Mouse (Mus musculus) ES-E14 (cell line): ENCODE data around the gene Trpm1.

Experiments
- CHD2 ChIP-seq: IDR thresholded peaks from 2 replicates; pipeline ENCODE4 v1.6.1; 2014; ENCODE audit warnings: mild to moderate bottlenecking, low read depth, low read length, inconsistent platforms
- HCFC1 ChIP-seq: IDR thresholded peaks from 2 replicates; pipeline ENCODE4 v1.6.1; 2012; ENCODE audit warnings: low read length, inconsistent platforms, borderline replicate concordance; ENCODE audit not compliant: insufficient read depth
- MAFK ChIP-seq: IDR thresholded peaks from 2 replicates; pipeline ENCODE4 v1.6.1; 2014; ENCODE audit warnings: mild to moderate bottlenecking, low read depth, low read length, inconsistent platforms; ENCODE audit not compliant: insufficient read depth
- ZC3H11A ChIP-seq: IDR thresholded peaks from 2 replicates; pipeline ENCODE4 v1.6.1; 2012; ENCODE audit warnings: low read depth, mild to moderate bottlenecking, inconsistent platforms, low read length, borderline replicate concordance
- ZNF384 ChIP-seq: IDR thresholded peaks from 2 replicates; pipeline ENCODE4 v1.6.1; 2012; ENCODE audit warnings: low read depth, low read length, inconsistent platforms

GRCm38 (mm10) chr7:64193476-64193875, 39.8 kb downstream of the Trpm1 start:
- TF ChIP-seq HCFC1 (no peak), MAFK (no peak), CHD2 (no peak), ZC3H11A (no peak), ZNF384 (no peak)
